Mouse (Mus musculus) gastrocnemius, postnatal 14 days (tissue): ENCODE results near the gene Gstp2. TPM values are rescaled to one million over a fixed set of nuclear protein-coding genes. Genes with fewer than 3 reads are reported as not detected.

Experiments used
- DNase-seq: peaks from one replicate; pipeline ENCODE4 v3.0.0; 2021; ENCODE audit warnings: mixed read lengths
- intact Hi-C: fragments of 180-260 bp; cut with DNase I; formaldehyde crosslinking; loops from one replicate; pipeline ENCODE4 v1.15.1; 2025; ENCODE audit warnings: low total_unique reads
- total RNA-seq, 2 experiments: library from RNA; stranded (reverse); gene quantifications; 2 replicates each; pipeline ENCODE4 v1.2.3; 2021

Gstp2 gene
- total RNA-seq, 2 experiments from 2014 or later, result 72.8 to 85.9 TPM

DNA sequence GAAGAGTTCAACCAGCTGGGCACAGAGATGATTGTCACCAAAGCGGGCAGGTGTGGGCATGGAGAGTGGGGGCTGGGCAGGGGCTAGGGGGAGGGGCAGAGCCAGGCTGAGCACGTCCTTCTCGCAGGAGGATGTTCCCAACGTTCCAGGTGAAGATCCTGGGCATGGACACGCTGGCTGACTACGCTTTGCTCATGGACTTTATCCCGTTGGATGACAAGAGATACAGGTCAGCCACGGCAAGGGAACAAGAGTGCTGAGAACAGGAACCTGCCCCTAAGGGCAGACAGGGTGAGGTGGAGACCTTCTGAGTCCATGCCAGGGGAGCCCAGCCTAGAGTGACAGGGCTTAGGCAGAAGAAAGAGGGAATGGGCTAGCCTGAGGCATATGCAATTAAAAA is 49.1 kb downstream of the Gstp2 start:
- no peak for DNase-seq
- intact Hi-C loops, result no loop called here

- intact Hi-C loops, result no loop called here
- DNase-seq, result no peak
Observed at GRCm38 (mm10) chr19:3996106-3996505, 49.7 kb downstream of the Gstp2 start.

DNA sequence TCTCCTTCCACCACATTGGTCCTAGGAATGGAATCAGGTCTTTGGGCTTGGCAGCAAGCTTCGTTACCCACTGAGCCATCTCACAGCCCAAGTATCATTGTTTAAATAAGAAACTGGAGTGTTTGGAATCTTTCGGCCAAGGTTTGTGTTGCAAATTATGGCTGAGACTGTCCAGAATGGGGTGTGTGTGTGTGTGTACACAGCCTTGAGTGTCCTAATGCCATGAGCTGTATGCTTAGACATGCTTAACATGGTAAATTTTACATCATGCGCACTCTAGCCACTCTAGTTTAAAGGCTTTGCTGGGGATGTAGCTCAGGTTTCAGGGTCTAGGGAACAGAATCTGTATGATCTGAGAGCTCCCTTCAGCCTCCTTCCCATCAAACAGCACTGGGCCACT is 50.3 kb downstream of the Gstp2 start:
- no peak for DNase-seq
- intact Hi-C loops, result no loop called here

DNA sequence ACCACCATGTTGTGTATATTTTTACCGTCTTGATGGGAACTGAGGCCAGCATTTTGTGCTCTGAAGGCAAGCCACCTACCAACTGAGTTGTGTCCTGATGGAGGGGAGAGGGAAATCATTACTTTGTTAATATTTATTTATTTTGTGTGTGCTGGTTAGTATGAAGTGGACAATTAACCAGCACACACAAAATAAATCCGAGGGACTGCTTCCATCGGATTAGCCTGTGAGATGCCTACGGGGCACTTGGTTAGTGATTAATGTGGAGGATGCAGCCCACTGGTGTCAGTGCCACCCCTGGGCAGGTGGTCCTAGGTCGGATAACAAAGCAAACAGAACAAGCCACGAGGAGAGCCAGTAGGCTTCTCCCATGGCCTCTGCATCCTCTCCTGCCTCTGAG is 50.9 kb downstream of the Gstp2 start:
- DNase-seq, result no peak
- intact Hi-C loops, result no loop called here

GRCm38 (mm10) chr19:3992416-3992815 is 53.4 kb downstream of the Gstp2 start, which contains the start of gene Tbx10:
Gene Tbx10, plus strand, starts transcription at chr19:3992752.
- intact Hi-C loops, result no loop called here

GRCm38 (mm10) chr19:3991966-3992365 is 53.9 kb downstream of the Gstp2 start:
- intact Hi-C loops, result no loop called here

More at GRCm38 (mm10) chr19:3992416-3992815, 53.4 kb downstream of the Gstp2 start, which contains the start of gene Tbx10:
- DNase-seq, result no peak

GRCm38 (mm10) chr19:3991562-3991961 is 54.3 kb downstream of the Gstp2 start:
- intact Hi-C loops, result no loop called here
- no peak for DNase-seq

More at GRCm38 (mm10) chr19:3991966-3992365, 53.9 kb downstream of the Gstp2 start:
- DNase-seq, result no peak

- DNase-seq, result no peak
- intact Hi-C loops, result no loop called here
Observed at GRCm38 (mm10) chr19:3990804-3991203, 55.0 kb downstream of the Gstp2 start.

Other genes with a start within 250 kb of the Gstp2 start
- gene Chka, start 194.2 kb downstream of the Gstp2 start, total RNA-seq, result 1 to 10 TPM; 3.5 to 4.5 TPM
- 1 to 10 TPM; 7.3 to 8.5 TPM for gene Tcirg1, start 138.9 kb downstream of the Gstp2 start, total RNA-seq
- gene Ndufs8, start 133.2 kb downstream of the Gstp2 start, total RNA-seq, result 100 to 1,000 TPM; 206 to 256 TPM
- 1 to 10 TPM; 2.1 to 2.5 TPM for gene Aldh3b1, start 116.2 kb downstream of the Gstp2 start, total RNA-seq
- gene Unc93b1, start 110.8 kb downstream of the Gstp2 start, total RNA-seq, result 10 to 100 TPM; 13.7 to 13.8 TPM
- not detected for gene Aldh3b3, start 87.4 kb downstream of the Gstp2 start, total RNA-seq
- under 1 TPM; 0.38 to 0.80 TPM for gene Aldh3b2, start 73.7 kb downstream of the Gstp2 start, total RNA-seq
- gene Acy3, start 59.5 kb downstream of the Gstp2 start, total RNA-seq, result 1 to 10 TPM; 3.6 to 4.2 TPM
- not detected for gene Tbx10, start 53.3 kb downstream of the Gstp2 start, total RNA-seq
- gene Nudt8, start 45.4 kb downstream of the Gstp2 start, total RNA-seq, result 10 to 100 TPM; 19.2 to 19.6 TPM
- gene Gm49405, start 45.4 kb downstream of the Gstp2 start, total RNA-seq, result under 1 TPM; 0.18 to 0.31 TPM
- under 1 TPM; 0.57 to 0.84 TPM for gene Doc2g, start 42.7 kb downstream of the Gstp2 start, total RNA-seq
- 100 to 1,000 TPM; 365 to 434 TPM for gene Ndufv1, start 33.2 kb downstream of the Gstp2 start, total RNA-seq
- gene Gstp1, start 8.0 kb downstream of the Gstp2 start, total RNA-seq, result 100 to 1,000 TPM; 228 to 235 TPM
- gene Gstp3, start 13.5 kb upstream of the Gstp2 start, total RNA-seq, result not detected
- not detected for gene Cabp2, start 35.6 kb upstream of the Gstp2 start, total RNA-seq
- 10 to 100 TPM; 17.3 to 17.5 TPM for gene Cdk2ap2, start 51.2 kb upstream of the Gstp2 start, total RNA-seq
- 1 to 10 TPM; 3.7 to 4.2 TPM for gene Pitpnm1, start 54.0 kb upstream of the Gstp2 start, total RNA-seq
- 10 to 100 TPM; 51.4 to 57.9 TPM for gene Aip, start 79.8 kb upstream of the Gstp2 start, total RNA-seq
- gene Gpr152, start 93.8 kb upstream of the Gstp2 start, total RNA-seq, result not detected
- under 1 TPM in 1 of 2 experiments, not detected in 1; 0.14 TPM for gene Cabp4, start 98.0 kb upstream of the Gstp2 start, total RNA-seq
- 10 to 100 TPM; 31.7 to 31.8 TPM for gene Coro1b, start 102.6 kb upstream of the Gstp2 start, total RNA-seq
- gene Ptprcap, start 107.6 kb upstream of the Gstp2 start, total RNA-seq, result under 1 TPM; 0.29 to 0.78 TPM
- gene Rps6kb2, start 117.3 kb upstream of the Gstp2 start, total RNA-seq, result 10 to 100 TPM; 28.5 to 31.3 TPM
- gene Carns1, start 129.5 kb upstream of the Gstp2 start, total RNA-seq, result 10 to 100 TPM; 23.4 to 27.5 TPM
- gene Tbc1d10c, start 145.3 kb upstream of the Gstp2 start, total RNA-seq, result 1 to 10 TPM; 2.7 TPM
- 100 to 1,000 TPM; 266 to 269 TPM for gene Ppp1ca, start 146.0 kb upstream of the Gstp2 start, total RNA-seq
- 1 to 10 TPM; 3.1 to 3.4 TPM for gene Rad9a, start 155.6 kb upstream of the Gstp2 start, total RNA-seq
- 1 to 10 TPM in 1 of 2 experiments, under 1 TPM in 1; 0.58 to 1.2 TPM for gene Clcf1, start 168.2 kb upstream of the Gstp2 start, total RNA-seq
- not detected for gene AC109138.7, start 168.3 kb upstream of the Gstp2 start, total RNA-seq
- 10 to 100 TPM; 21.4 to 22.7 TPM for gene Pold4, start 185.9 kb upstream of the Gstp2 start, total RNA-seq
- gene Ssh3, start 223.2 kb upstream of the Gstp2 start, total RNA-seq, result 1 to 10 TPM; 2.6 to 4.4 TPM
- gene Ankrd13d, start 237.1 kb upstream of the Gstp2 start, total RNA-seq, result under 1 TPM; 0.62 to 0.90 TPM